Mouse (Mus musculus): ENCODE measurements around the gene Dpf1.

The Dpf1 gene

DNA sequence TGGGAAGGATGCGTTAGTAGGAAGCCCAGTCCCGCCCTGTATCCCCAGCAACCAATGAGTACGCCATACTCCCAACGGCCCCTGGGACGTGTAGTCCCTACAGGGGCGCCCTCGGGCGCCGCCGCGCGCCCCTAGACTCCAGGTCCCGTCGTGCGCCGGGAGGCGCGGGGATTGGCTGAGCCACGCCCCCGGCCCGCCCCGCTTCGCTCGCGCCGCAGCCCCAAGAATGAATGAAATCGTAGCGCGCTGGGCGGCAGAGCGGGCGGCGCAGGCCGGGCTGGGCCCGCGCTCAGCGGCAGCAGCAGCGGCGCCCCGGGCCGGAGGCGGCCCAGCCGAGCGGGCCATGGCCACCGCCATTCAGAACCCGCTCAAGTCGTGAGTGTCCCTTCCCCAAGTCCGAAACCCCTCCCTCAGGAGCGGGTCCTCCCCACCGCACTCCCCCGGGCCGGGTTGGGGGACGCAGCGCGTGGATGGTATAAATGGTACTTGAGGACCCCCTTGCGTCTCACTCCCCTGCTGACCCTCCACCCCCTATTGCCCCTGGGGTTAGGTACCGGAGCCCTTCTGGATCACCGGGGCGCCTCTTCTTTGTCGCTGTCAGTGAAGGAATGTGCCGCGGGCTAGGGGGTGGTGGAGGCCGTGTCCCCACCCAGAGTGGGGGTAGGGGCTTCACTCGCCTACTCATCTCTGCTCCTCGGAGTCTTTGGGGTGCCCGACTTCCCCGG is at the start of gene Dpf1:
TSS of gene Dpf1 (plus strand) at position 214 of the 725 bp plus-strand sequence.
- DNase-seq (ENCODE audit: low spot score in 2 of 2): peak in 1 of 2 experiments; percentile 62

- DNase-seq (ENCODE audit: low spot score in 2 of 2): no peak
Measured at GRCm38 (mm10) chr7:29255875-29256274, 47.9 kb upstream of the Dpf1 start.

DNA sequence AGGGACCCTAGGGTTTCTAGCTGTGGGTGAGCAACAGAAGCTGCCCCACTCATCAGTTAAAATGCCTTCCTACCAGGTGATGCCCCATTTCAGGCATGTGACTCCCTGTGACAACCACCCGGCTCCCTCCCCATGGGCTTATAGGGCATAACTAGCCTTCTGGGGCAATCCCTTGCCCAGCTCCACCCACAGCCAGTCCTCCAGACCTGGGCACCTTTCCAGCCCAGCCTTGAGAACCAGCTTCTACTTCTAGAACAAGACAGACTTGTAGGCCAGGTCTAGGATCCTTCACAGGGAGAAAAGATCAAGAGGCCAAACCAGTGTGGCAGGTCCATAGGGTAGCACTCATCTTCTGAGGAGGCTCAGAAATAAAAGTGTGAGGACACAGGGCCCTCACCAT is 46.4 kb upstream of the Dpf1 start:
- peak; percentile 63 to 73 for DNase-seq (ENCODE audit: low spot score in 2 of 2)

DNA sequence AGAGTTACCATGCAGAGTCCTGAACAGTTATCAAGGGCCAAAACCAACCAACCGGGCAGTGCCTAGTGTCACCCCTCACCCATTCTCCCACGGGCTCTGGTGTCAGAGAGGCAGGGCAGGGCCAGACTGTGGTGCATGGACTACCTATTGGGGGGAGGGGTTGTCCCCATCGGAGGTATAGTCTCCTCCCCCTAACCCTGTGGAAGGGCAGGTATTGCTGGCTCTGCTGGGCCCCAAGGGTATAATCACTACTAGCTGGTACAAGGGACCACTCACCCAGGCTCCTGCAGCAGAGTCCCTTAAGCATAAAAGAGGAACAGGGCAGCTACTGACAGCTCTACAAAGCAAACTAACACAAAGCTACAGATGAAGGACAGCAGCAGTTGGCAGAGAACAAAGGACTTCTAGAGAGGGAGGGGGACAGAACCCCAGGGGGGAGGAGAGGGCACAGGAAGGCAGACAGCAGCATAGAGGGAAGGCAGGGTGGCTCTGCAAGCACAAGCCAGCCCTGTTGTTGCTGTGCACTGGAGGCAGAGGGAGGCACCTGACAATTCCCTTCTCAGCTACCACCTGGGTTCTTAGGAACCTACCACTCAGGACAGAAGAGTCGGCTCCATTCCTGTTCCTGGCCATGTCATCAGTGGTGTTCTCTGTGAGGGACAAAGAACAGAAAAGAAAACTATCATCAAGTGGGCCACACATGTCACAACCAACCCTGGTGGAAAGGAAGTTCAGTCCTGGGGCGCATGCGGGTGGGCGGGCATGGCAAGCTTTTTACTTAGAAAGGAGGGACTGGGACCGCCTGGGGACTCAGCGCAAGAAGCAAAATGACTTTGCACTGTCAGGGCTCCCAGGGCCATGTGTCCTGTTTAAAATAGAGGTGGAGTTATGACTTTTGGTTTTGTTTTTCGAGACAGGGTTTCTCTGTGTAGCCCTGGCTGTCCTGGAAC is 43.7 kb upstream of the Dpf1 start:
- no peak for DNase-seq (ENCODE audit: low spot score in 2 of 2)

DNA sequence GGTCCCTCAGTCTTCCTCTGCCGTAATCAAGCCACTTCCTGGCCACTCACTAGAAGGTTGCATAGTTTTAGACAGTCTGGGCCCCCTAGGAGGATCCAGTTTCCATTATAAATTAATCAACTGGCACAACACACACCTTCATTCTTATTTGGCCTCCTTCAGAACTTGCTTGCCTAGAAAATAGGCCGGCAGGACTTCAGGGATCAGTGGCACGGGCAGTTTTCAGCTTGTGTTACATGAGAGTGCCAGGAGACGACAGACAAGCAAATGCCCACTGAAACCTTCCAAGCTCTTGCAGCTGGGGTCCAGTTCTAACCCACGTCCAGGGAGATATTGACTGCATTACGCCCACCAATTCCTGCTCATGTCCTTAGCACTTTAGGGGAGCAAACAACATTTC is 41.6 kb upstream of the Dpf1 start:
- DNase-seq (ENCODE audit: low spot score in 2 of 2): no peak

- no peak for DNase-seq (ENCODE audit: low spot score in 2 of 2)
Measured at GRCm38 (mm10) chr7:29263831-29264230, 39.9 kb upstream of the Dpf1 start.

DNA sequence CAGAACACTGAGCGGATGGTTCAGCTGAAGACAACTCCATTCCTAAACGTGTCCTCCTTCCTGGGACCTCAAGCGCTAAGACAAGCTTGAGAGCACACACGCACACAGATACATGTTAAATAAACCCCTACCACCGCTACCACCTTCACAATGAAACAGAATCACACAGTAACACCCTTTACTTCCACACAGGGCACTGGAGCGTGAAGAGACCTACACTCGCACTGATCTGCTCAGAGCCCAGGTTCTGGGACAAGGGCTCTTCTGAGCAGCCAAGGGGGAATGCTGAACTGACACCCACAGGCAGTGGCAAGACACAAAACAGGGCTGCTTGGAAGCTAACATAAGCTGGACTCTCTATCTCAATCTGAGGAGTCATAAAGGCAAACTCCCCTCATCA is 38.1 kb upstream of the Dpf1 start:
- DNase-seq (ENCODE audit: low spot score in 2 of 2): no peak

GRCm38 (mm10) chr7:29266931-29267330 is 36.8 kb upstream of the Dpf1 start:
- DNase-seq (ENCODE audit: low spot score in 2 of 2): no peak

- no peak for DNase-seq (ENCODE audit: low spot score in 2 of 2)
Measured at GRCm38 (mm10) chr7:29270445-29270844, 33.3 kb upstream of the Dpf1 start.

DNA sequence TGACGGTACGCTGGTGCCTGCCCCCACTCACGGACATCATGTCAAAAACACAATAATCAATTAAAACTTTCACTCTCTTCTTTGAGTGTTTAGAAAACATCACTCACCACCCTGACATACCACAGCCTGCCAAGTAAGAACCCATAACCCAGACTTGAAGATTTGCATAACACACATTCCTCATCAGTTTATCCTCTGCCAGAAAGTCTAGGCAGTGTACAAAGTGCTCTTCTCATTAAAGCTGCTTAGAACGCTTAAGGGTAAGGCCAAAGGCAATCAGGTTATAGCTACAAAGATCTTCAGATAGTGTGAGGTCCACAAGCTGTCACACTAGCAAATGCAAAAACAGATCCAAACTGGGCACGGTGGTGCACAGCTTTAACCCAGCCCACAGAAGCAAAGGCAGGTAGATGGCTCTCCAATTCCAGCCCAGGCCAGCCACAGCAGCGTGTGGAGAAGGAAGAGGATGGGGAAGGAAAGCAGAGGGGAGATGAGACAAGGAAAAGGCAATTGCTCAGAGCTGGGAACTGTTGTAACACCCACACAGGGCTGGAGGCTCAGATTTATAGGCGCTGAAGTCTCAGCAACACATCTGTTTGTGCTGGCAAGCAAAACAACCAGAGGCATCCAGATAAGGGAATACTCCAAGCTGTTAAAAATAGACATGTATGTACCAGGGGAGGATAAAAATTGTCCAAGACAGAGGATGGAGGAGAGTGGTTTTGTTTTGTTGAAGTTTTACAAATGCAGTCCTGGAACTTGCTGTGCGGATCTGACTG is 31.9 kb upstream of the Dpf1 start:
- no peak for DNase-seq (ENCODE audit: low spot score in 2 of 2)

DNA sequence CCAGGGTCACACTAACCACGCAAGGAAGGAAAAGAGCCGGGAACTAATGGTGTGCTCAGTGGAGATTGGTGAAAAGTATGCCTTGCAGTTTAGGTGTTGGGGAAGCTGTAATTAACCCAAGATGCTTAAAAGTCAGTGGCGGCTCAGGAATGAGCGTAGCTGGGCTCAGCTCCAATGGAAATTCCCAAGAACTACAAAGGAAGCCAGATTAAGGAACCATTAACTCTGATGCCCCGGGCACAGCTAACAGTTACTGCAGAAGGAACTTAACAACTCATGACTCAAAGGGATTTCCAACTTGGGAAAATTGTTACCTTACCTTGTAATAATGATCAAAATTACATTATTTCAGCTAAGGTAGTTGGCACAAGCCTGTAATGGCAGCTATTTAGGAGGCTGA is 27.0 kb upstream of the Dpf1 start:
- no peak for DNase-seq (ENCODE audit: low spot score in 2 of 2)

DNA sequence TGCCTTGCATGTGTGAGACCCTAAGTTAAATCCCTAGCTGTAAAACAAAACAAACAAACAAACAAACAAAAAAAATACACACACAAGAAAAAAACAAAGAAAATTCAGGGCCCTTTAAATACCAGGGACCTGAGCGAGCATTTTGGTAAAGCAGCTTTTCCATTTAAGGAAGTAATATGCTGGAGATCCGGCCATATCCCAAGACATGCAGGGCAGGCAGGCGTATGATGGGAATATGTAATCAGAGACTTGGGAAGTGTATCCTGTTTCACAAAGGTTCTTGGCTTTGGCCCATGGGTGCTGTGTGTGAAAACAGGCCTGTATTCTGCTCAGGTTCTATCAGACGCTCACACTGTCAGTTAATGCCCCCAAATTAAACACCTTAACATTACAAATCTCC is 26.2 kb upstream of the Dpf1 start:
- DNase-seq (ENCODE audit: low spot score in 2 of 2): no peak

DNA sequence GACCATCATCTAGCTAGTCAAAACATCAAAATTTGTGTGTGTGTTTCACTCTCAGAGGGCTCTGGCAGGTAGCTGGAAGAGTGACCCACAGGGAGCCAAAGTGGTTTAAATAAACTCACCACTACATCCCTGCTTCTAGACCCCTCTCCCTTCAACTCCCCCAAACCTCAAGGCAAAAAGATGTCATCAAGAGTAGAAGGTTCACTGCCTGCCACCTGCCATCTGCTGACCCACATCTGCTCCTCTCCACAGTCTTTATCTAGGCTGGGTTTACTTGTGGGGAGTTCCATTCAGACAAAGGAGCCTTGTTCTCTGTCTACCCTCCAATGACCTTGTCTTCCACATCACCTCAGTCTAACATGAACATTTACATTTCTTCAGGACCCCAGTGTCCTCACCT is 24.5 kb upstream of the Dpf1 start:
- DNase-seq (ENCODE audit: low spot score in 2 of 2): no peak

DNA sequence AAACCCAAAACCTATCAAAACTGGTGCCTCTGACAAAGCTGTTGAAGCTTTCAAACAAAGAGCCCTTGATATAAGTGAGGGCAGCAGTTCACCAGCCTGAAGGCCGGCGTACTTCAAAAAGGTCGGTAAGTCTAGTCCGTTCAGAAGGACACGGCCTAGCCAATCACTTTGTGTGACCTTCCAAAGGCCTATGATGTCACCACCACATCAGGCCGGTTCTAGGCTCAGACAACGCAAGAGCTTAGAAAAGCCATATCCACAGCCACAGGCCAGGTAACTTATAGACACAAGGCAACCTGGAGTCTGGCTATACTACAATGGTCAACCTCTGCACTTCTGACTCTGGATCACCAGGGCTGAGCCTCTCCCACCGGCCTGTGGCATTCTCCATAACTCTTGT is 23.8 kb upstream of the Dpf1 start:
- DNase-seq (ENCODE audit: low spot score in 2 of 2): no peak

GRCm38 (mm10) chr7:29280801-29281200 is 22.9 kb upstream of the Dpf1 start:
- no peak for DNase-seq (ENCODE audit: low spot score in 2 of 2)

- peak; percentile 86 to 88 for DNase-seq (ENCODE audit: low spot score in 2 of 2)
Measured at GRCm38 (mm10) chr7:29281201-29282073, 22.3 kb upstream of the Dpf1 start, which contains the start of gene Spint2. Gene Spint2 (minus strand): TSS chr7:29281912.

GRCm38 (mm10) chr7:29282074-29282554 is 21.6 kb upstream of the Dpf1 start:
- no peak for DNase-seq (ENCODE audit: low spot score in 2 of 2)

- DNase-seq (ENCODE audit: low spot score in 2 of 2): no peak
Measured at GRCm38 (mm10) chr7:29283876-29284275, 19.9 kb upstream of the Dpf1 start.

- DNase-seq (ENCODE audit: low spot score in 2 of 2): no peak
Measured at GRCm38 (mm10) chr7:29284523-29284922, 19.2 kb upstream of the Dpf1 start.

GRCm38 (mm10) chr7:29287481-29287880 is 16.3 kb upstream of the Dpf1 start:
- DNase-seq (ENCODE audit: low spot score in 2 of 2): no peak

DNA sequence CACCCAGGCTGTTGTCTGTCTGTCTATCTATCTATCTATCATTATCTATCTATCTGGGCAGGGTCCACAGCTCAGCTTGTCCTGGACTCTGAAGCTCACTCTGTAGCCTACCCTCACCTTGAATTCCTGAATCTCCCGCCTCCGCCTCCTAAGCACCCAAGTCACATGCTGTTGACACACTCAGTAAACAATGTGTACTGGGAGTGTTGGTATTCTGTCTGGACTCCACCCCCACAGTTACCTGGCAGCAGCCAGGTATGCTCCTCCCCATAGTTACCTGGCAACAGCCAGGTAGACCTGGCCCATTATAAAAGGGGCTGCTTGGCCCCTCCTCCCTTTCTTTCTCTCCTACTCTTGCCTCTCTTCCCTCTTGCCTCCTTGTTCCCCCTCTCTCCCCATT is 15.7 kb upstream of the Dpf1 start:
- DNase-seq (ENCODE audit: low spot score in 2 of 2): no peak

All from urinary bladder, postnatal 36 days (tissue).